Comparison of ENCODE assay signal across 8 mouse cellular contexts in genomic region chr13:67830911-67831336, GRCm38 (mm10). TPM values are rescaled to one million over a fixed set of nuclear protein-coding genes. Genes with fewer than 3 reads are reported as not detected.
DNase-seq lines count a peak whose midpoint lies in the region; ATAC-seq and TF ChIP-seq lines count a peak whose summit lies in the region.

Gene Gm10037, plus strand, starts transcription at chr13:67831106.

- DNase-seq in ZHBTc4 (ENCODE audit: low read depth, low spot score), result peak; percentile 59
- DNase-seq in cerebellum, postnatal 10 days, result peak; percentile 76 to 81
- DNase-seq in frontal cortex, postnatal 14 days (ENCODE audit: low spot score in 2 of 2), result peak; percentile 46 to 48
- peak; percentile 56 to 64 for DNase-seq in left cerebral cortex, adult 2 months (ENCODE audit: extremely low spot score in 1 of 2, low spot score in 2 of 2)
- DNase-seq in lung, postnatal 25 days (ENCODE audit: low spot score), result peak; percentile 64
- DNase-seq in ovary, postnatal 36 days (ENCODE audit: low spot score), result peak; percentile 30
- peak; percentile 66 for DNase-seq in thymus, postnatal 4 days

- peak; percentile 86 for ATAC-seq in inflammation-experienced regulatory T-cells, adult 6 months

- intact Hi-C loops in left cerebral cortex, adult 2 months (cut with DNase I), result loop anchor here (2.0 to 10.0 kb wide), 2 partner anchors 16 to 216 kb away; no protein-coding TSS in a partner anchor

- peak within 1 kb of the TSS; percentile 54 for H3K4me3 ChIP-seq in left cerebral cortex, adult 2 months

- TF ChIP-seq CTCF in left cerebral cortex, adult 2 months (IDR thresholded peaks at IDR 0.05), result no peak

- H3K27ac ChIP-seq in left cerebral cortex, adult 2 months, result peak within 1 kb of the TSS; percentile 90

RNA-seq across cellular contexts. Expression of gene Gm10037, which starts in this region (rescaled TPM):
- not detected for polyA plus RNA-seq in inflammation-experienced regulatory T-cells, adult 6 months (2017; shearing (Covaris generic))
- 10 to 100 TPM; 16.0 to 18.1 TPM for total RNA-seq in left cerebral cortex, adult 2 months (2021)

Comparison
In these comparisons a context has a peak if more than half of its experiments do, and no peak if none do; other contexts are left out.
1. Peak in every context shown above with its lines: DNase-seq, ATAC-seq, H3K4me3 ChIP-seq and H3K27ac ChIP-seq.
2. Peak in ATAC-seq in inflammation-experienced regulatory T-cells, adult 6 months; RNA of the gene not detected or under 1 TPM.